Mouse (Mus musculus): ENCODE measurements around the gene Rhbdf2. TPM values are rescaled to one million over a fixed set of nuclear protein-coding genes. Genes with fewer than 3 reads are reported as not detected.

Gene Rhbdf2
- polyA plus RNA-seq, 1 experiment from 2014 or later: 3.1 TPM

- WGBS: 43% methylated on average over 12 of the region's 12 CpGs
- Histone ChIP-seq H3K4me3 (ENCODE audit: low read depth, low read length) (no peak overlapping the region), H3K36me3 (replicated peaks; ENCODE audit: control insufficient read depth, insufficient read depth, low read depth, low read length) (no peaks in the 10 kb centered on the region), H3K27me3 (ENCODE audit: control insufficient read depth, insufficient read depth, low read length) (no peaks in the 10 kb centered on the region), H3K9ac (replicated peaks; ENCODE audit: low read length) (no peak overlapping the region; the same call in 1 of the 2 replicates), H3K4me1 (ENCODE audit: control insufficient read depth, insufficient read depth, low read length) (no peaks in the 10 kb centered on the region), H3K4me2 (ENCODE audit: low read depth, low read length) (no peak overlapping the region), H3K9me3 (replicated peaks; ENCODE audit: control insufficient read depth, low read length) (no peaks in the 10 kb centered on the region), H3K27ac (replicated peaks; ENCODE audit: low read depth, low read length) (no peak overlapping the region)
- no peak for DNase-seq (ENCODE audit: low spot score)
- no peak for ATAC-seq (replicated peaks; ENCODE audit: insufficient number of reproducible peaks, low FRiP score, low TSS enrichment, low read depth)
Observed at GRCm38 (mm10) chr11:116572756-116573543, 53.9 kb downstream of the Rhbdf2 start.

- WGBS: 82% methylated on average over 19 of the region's 19 CpGs
- H3K27me3 ChIP-seq (ENCODE audit: control insufficient read depth, insufficient read depth, low read length): no peaks in the 10 kb centered on the region
- H3K4me1 ChIP-seq (ENCODE audit: control insufficient read depth, insufficient read depth, low read length): no peaks in the 10 kb centered on the region
- H3K4me2 ChIP-seq (ENCODE audit: low read depth, low read length): no peak overlapping the region
- H3K36me3 ChIP-seq (replicated peaks; ENCODE audit: control insufficient read depth, insufficient read depth, low read depth, low read length): no peaks in the 10 kb centered on the region
- DNase-seq (ENCODE audit: low spot score) (no peak), ATAC-seq (replicated peaks; ENCODE audit: insufficient number of reproducible peaks, low FRiP score, low TSS enrichment, low read depth) (no peak)
- no peak overlapping the region for H3K27ac ChIP-seq (replicated peaks; ENCODE audit: low read depth, low read length)
- no peaks in the 10 kb centered on the region for H3K9me3 ChIP-seq (replicated peaks; ENCODE audit: control insufficient read depth, low read length)
- H3K9ac ChIP-seq (replicated peaks; ENCODE audit: low read length): no peak overlapping the region
- H3K4me3 ChIP-seq (ENCODE audit: low read depth, low read length): no peak overlapping the region
Observed at GRCm38 (mm10) chr11:116571767-116572679, 54.8 kb downstream of the Rhbdf2 start.

GRCm38 (mm10) chr11:116570821-116571220 is 56.0 kb downstream of the Rhbdf2 start:
- no peak for ATAC-seq (replicated peaks; ENCODE audit: insufficient number of reproducible peaks, low FRiP score, low TSS enrichment, low read depth)
- Histone ChIP-seq H3K27me3 (ENCODE audit: control insufficient read depth, insufficient read depth, low read length) (no peaks in the 10 kb centered on the region), H3K4me2 (ENCODE audit: low read depth, low read length) (no peak overlapping the region), H3K9ac (replicated peaks; ENCODE audit: low read length) (no peak overlapping the region), H3K9me3 (replicated peaks; ENCODE audit: control insufficient read depth, low read length) (no peaks in the 10 kb centered on the region), H3K4me1 (ENCODE audit: control insufficient read depth, insufficient read depth, low read length) (no peaks in the 10 kb centered on the region), H3K27ac (replicated peaks; ENCODE audit: low read depth, low read length) (no peak overlapping the region), H3K4me3 (ENCODE audit: low read depth, low read length) (no peak overlapping the region), H3K36me3 (replicated peaks; ENCODE audit: control insufficient read depth, insufficient read depth, low read depth, low read length) (no peaks in the 10 kb centered on the region)
- no peak for DNase-seq (ENCODE audit: low spot score)
- WGBS: 88% methylated on average over 7 of the region's 7 CpGs

GRCm38 (mm10) chr11:116567531-116567930 is 59.3 kb downstream of the Rhbdf2 start:
- no peak for ATAC-seq (replicated peaks; ENCODE audit: insufficient number of reproducible peaks, low FRiP score, low TSS enrichment, low read depth)
- Histone ChIP-seq H3K9me3 (replicated peaks; ENCODE audit: control insufficient read depth, low read length) (no peaks in the 10 kb centered on the region), H3K4me2 (ENCODE audit: low read depth, low read length) (no peak overlapping the region), H3K4me1 (ENCODE audit: control insufficient read depth, insufficient read depth, low read length) (no peaks in the 10 kb centered on the region), H3K36me3 (replicated peaks; ENCODE audit: control insufficient read depth, insufficient read depth, low read depth, low read length) (no peaks in the 10 kb centered on the region), H3K27ac (replicated peaks; ENCODE audit: low read depth, low read length) (no peak overlapping the region), H3K4me3 (ENCODE audit: low read depth, low read length) (no peak overlapping the region), H3K9ac (replicated peaks; ENCODE audit: low read length) (no peak overlapping the region), H3K27me3 (ENCODE audit: control insufficient read depth, insufficient read depth, low read length) (no peaks in the 10 kb centered on the region)
- WGBS: 83% methylated on average over 8 of the region's 8 CpGs
- DNase-seq (ENCODE audit: low spot score): no peak

GRCm38 (mm10) chr11:116565283-116566041 is 61.4 kb downstream of the Rhbdf2 start:
- Histone ChIP-seq H3K4me3 (ENCODE audit: low read depth, low read length) (no peak overlapping the region), H3K36me3 (replicated peaks; ENCODE audit: control insufficient read depth, insufficient read depth, low read depth, low read length) (no peaks in the 10 kb centered on the region), H3K27ac (replicated peaks; ENCODE audit: low read depth, low read length) (no peak overlapping the region), H3K9me3 (replicated peaks; ENCODE audit: control insufficient read depth, low read length) (no peaks in the 10 kb centered on the region), H3K4me1 (ENCODE audit: control insufficient read depth, insufficient read depth, low read length) (no peaks in the 10 kb centered on the region), H3K27me3 (ENCODE audit: control insufficient read depth, insufficient read depth, low read length) (no peaks in the 10 kb centered on the region), H3K9ac (replicated peaks; ENCODE audit: low read length) (no peak overlapping the region), H3K4me2 (ENCODE audit: low read depth, low read length) (no peak overlapping the region)
- 65% methylated on average over 7 of the region's 7 CpGs for WGBS
- DNase-seq (ENCODE audit: low spot score) (no peak), ATAC-seq (replicated peaks; ENCODE audit: insufficient number of reproducible peaks, low FRiP score, low TSS enrichment, low read depth) (no peak)

- no peak overlapping the region for H3K4me3 ChIP-seq (ENCODE audit: low read depth, low read length)
- DNase-seq (ENCODE audit: low spot score) (no peak), ATAC-seq (replicated peaks; ENCODE audit: insufficient number of reproducible peaks, low FRiP score, low TSS enrichment, low read depth) (no peak)
- H3K9me3 ChIP-seq (replicated peaks; ENCODE audit: control insufficient read depth, low read length): no peaks in the 10 kb centered on the region
- no peaks in the 10 kb centered on the region for H3K4me1 ChIP-seq (ENCODE audit: control insufficient read depth, insufficient read depth, low read length)
- no peaks in the 10 kb centered on the region for H3K27me3 ChIP-seq (ENCODE audit: control insufficient read depth, insufficient read depth, low read length)
- H3K4me2 ChIP-seq (ENCODE audit: low read depth, low read length): no peak overlapping the region
- H3K36me3 ChIP-seq (replicated peaks; ENCODE audit: control insufficient read depth, insufficient read depth, low read depth, low read length): no peaks in the 10 kb centered on the region
- H3K9ac ChIP-seq (replicated peaks; ENCODE audit: low read length): no peak overlapping the region
- H3K27ac ChIP-seq (replicated peaks; ENCODE audit: low read depth, low read length): no peak overlapping the region
- WGBS: 68% methylated on average over 6 of the region's 6 CpGs
Observed at GRCm38 (mm10) chr11:116556308-116556707, 70.5 kb downstream of the Rhbdf2 start.

GRCm38 (mm10) chr11:116555572-116555971 is 71.2 kb downstream of the Rhbdf2 start:
- H3K4me1 ChIP-seq (ENCODE audit: control insufficient read depth, insufficient read depth, low read length): peaks cover 4% of the 10 kb centered on the region; the same call in 1 of the 2 replicates
- H3K4me2 ChIP-seq (ENCODE audit: low read depth, low read length): no peak overlapping the region
- ATAC-seq (replicated peaks; ENCODE audit: insufficient number of reproducible peaks, low FRiP score, low TSS enrichment, low read depth) (no peak), DNase-seq (ENCODE audit: low spot score) (no peak)
- H3K4me3 ChIP-seq (ENCODE audit: low read depth, low read length): no peak overlapping the region
- no peaks in the 10 kb centered on the region for H3K27me3 ChIP-seq (ENCODE audit: control insufficient read depth, insufficient read depth, low read length)
- H3K9me3 ChIP-seq (replicated peaks; ENCODE audit: control insufficient read depth, low read length): no peaks in the 10 kb centered on the region
- no peaks in the 10 kb centered on the region for H3K36me3 ChIP-seq (replicated peaks; ENCODE audit: control insufficient read depth, insufficient read depth, low read depth, low read length)
- 69% methylated on average over 1 of the region's 1 CpGs for WGBS
- no peak overlapping the region for H3K27ac ChIP-seq (replicated peaks; ENCODE audit: low read depth, low read length)
- no peak overlapping the region for H3K9ac ChIP-seq (replicated peaks; ENCODE audit: low read length)

Measured in embryonic facial prominence, embryonic 11.5 days (tissue).